Mouse (Mus musculus) liver, postnatal 0 days (tissue): Measurements from ENCODE around the gene Ifna13.

ENCODE experiments used
- CTCF ChIP-seq: sonication (generic); IDR thresholded peaks from 2 replicates; pipeline ENCODE4 v1.5.1; 2016; ENCODE audit warnings: antibody characterized with exemption, low read depth
- EP300 ChIP-seq: IDR thresholded peaks from 2 replicates; pipeline ENCODE4 v1.6.1; 2016; ENCODE audit warnings: antibody characterized with exemption, low read depth, mild to moderate bottlenecking

DNA sequence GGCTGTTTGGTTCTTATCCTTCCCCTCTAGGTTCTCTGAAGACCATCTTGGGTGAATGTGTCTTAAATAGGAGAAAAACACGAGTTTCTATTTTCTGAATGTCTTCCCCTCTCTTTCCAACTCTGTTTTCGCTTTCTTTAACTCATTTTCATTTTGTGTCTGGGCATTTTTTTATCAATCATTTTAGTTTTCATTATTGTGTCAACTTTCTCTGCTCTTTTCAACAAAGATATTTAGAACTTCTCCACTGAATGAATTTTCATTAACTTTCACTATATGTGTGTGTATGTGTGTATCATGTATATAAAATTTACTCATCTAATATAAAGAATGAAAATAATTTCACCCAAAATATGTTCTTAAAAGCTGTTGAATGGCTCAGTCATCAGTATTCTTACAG is 47.0 kb upstream of the Ifna13 start, which contains the start of gene Ifnab:
- no peak for TF ChIP-seq CTCF
- TF ChIP-seq EP300 = no peak
